Mouse (Mus musculus) cerebral cortex, adult 2 months (tissue): Measurements from ENCODE around the gene Rasal1.

Experiments used
- WGBS: fragments of 180-500 bp; shearing (Covaris S2); methylation state at CpG from one replicate; pipeline ENCODE4 v1.1.7; 2018; 5-methylcytosine and 5-hydroxymethylcytosine counted together

Gene Rasal1

GRCm38 (mm10) chr5:120621846-120622197, 26.8 kb upstream of the Rasal1 start:
- WGBS = 46% methylated on average over 10 of the region's 10 CpGs

GRCm38 (mm10) chr5:120622198-120622851, 26.3 kb upstream of the Rasal1 start:
- WGBS = 58% methylated on average over 5 of the region's 5 CpGs

- 68% methylated on average over 10 of the region's 10 CpGs for WGBS
Measured at GRCm38 (mm10) chr5:120624427-120624826, 24.2 kb upstream of the Rasal1 start.

GRCm38 (mm10) chr5:120626399-120626798, 22.2 kb upstream of the Rasal1 start:
- 71% methylated on average over 18 of the region's 19 CpGs for WGBS

GRCm38 (mm10) chr5:120627515-120628300, 20.9 kb upstream of the Rasal1 start:
- WGBS = 90% methylated on average over 15 of the region's 15 CpGs

GRCm38 (mm10) chr5:120628624-120629023, 20.0 kb upstream of the Rasal1 start:
- 62% methylated on average over 7 of the region's 7 CpGs for WGBS

GRCm38 (mm10) chr5:120631128-120631527, 17.5 kb upstream of the Rasal1 start:
- WGBS = 18% methylated on average over 29 of the region's 29 CpGs

GRCm38 (mm10) chr5:120631892-120632291, 16.7 kb upstream of the Rasal1 start:
- WGBS = 90% methylated on average over 5 of the region's 5 CpGs

- WGBS = 61% methylated on average over 9 of the region's 9 CpGs
Measured at GRCm38 (mm10) chr5:120634131-120634530, 14.5 kb upstream of the Rasal1 start, which contains the start of gene Cfap73. Cfap73 (minus strand) TSS chr5:120634235.

- 64% methylated on average over 5 of the region's 5 CpGs for WGBS
Measured at GRCm38 (mm10) chr5:120634860-120635259, 13.8 kb upstream of the Rasal1 start.

- WGBS = 63% methylated on average over 5 of the region's 5 CpGs
Measured at GRCm38 (mm10) chr5:120635633-120636032, 13.0 kb upstream of the Rasal1 start.

GRCm38 (mm10) chr5:120640094-120640493, 8.5 kb upstream of the Rasal1 start:
- WGBS = 92% methylated on average over 7 of the region's 7 CpGs

GRCm38 (mm10) chr5:120643365-120644085, 5.1 kb upstream of the Rasal1 start:
- WGBS = 43% methylated on average over 14 of the region's 14 CpGs

- WGBS = 78% methylated on average over 3 of the region's 3 CpGs
Measured at GRCm38 (mm10) chr5:120644227-120644626, 4.4 kb upstream of the Rasal1 start.

- WGBS = 35% methylated on average over 6 of the region's 6 CpGs
Measured at GRCm38 (mm10) chr5:120645851-120646250, 2.8 kb upstream of the Rasal1 start.

- WGBS = 84% methylated on average over 4 of the region's 4 CpGs
Measured at GRCm38 (mm10) chr5:120647361-120647760, 1.3 kb upstream of the Rasal1 start.

- WGBS = 22% methylated on average over 12 of the region's 12 CpGs
Measured at GRCm38 (mm10) chr5:120647814-120648491, 659 bp upstream of the Rasal1 start.

GRCm38 (mm10) chr5:120649374-120649933, 842 bp downstream of the Rasal1 start:
- 3% methylated on average over 21 of the region's 21 CpGs for WGBS

- 20% methylated on average over 13 of the region's 13 CpGs for WGBS
Measured at GRCm38 (mm10) chr5:120649938-120650337, 1.3 kb downstream of the Rasal1 start.

- 72% methylated on average over 5 of the region's 5 CpGs for WGBS
Measured at GRCm38 (mm10) chr5:120651230-120651629, 2.6 kb downstream of the Rasal1 start.

- WGBS = 40% methylated on average over 28 of the region's 28 CpGs
Measured at GRCm38 (mm10) chr5:120652915-120653701, 4.5 kb downstream of the Rasal1 start.
